Mouse (Mus musculus) liver, embryonic 11.5 days (tissue): ENCODE results near the gene Etfb. TPM values are rescaled to one million over a fixed set of nuclear protein-coding genes. Genes with fewer than 3 reads are reported as not detected.

Experiments
- ATAC-seq: fragments of 200-750 bp; cut with Nextera tagmentation; replicated peaks from 2 replicates; pipeline ENCODE4 v1.8.0; 2017; ENCODE audit warnings: moderate number of reproducible peaks, mild to moderate bottlenecking, moderate TSS enrichment, moderate library complexity; ENCODE audit not compliant: low FRiP score
- DNase-seq: peaks from one replicate; pipeline ENCODE4 v3.0.0-alpha.2; 2017; ENCODE audit warnings: low spot score
- H3K27ac ChIP-seq: fragments of 300-500 bp; sonication (generic); 2 replicates; pipeline ENCODE4 v1.5.1; 2014; ENCODE audit warnings: mild to moderate bottlenecking, low read depth, low read length, control low read depth
- H3K27me3 ChIP-seq: fragments of 300-500 bp; sonication (generic); replicated peaks from 2 replicates; pipeline ENCODE4 v1.6.1; 2014; ENCODE audit warnings: low read length, mixed read lengths; ENCODE audit not compliant: control insufficient read depth, insufficient read depth
- H3K36me3 ChIP-seq: fragments of 300-500 bp; sonication (generic); 2 replicates; pipeline ENCODE4 v1.6.1; 2014; ENCODE audit warnings: mild to moderate bottlenecking, low read length, moderate library complexity, mixed read lengths; ENCODE audit not compliant: control insufficient read depth, insufficient read depth
- H3K4me1 ChIP-seq: fragments of 300-500 bp; sonication (generic); replicated peaks from 2 replicates; pipeline ENCODE4 v1.6.1; 2014; ENCODE audit warnings: low read length, mixed read lengths; ENCODE audit not compliant: control insufficient read depth, insufficient read depth
- H3K4me2 ChIP-seq: fragments of 300-500 bp; sonication (generic); 2 replicates; pipeline ENCODE4 v1.6.1; 2014; ENCODE audit warnings: mild to moderate bottlenecking, control low read depth, moderate library complexity
- H3K4me3 ChIP-seq: fragments of 300-500 bp; sonication (generic); 2 replicates; pipeline ENCODE4 v1.5.1; 2014; ENCODE audit warnings: low read depth, low read length, control low read depth
- H3K9ac ChIP-seq: fragments of 300-500 bp; sonication (generic); 2 replicates; pipeline ENCODE4 v1.6.1; 2014; ENCODE audit warnings: low read depth, low read length, control low read depth
- H3K9me3 ChIP-seq: fragments of 300-500 bp; sonication (generic); 2 replicates; pipeline ENCODE4 v1.6.1; 2016; ENCODE audit warnings: low read length, inconsistent platforms, mixed read lengths; ENCODE audit not compliant: control insufficient read depth
- WGBS: fragments of 180-500 bp; shearing (Covaris S2); extraction: QIAGEN DNeasy Blood & Tissue Kit; methylation state at CpG from one replicate; pipeline ENCODE4 v1.1.7; 2014; 5-methylcytosine and 5-hydroxymethylcytosine counted together
- polyA plus RNA-seq: library from polyadenylated mRNA; unstranded; fragments of >200 nt; fragmentation: Nextera tagmentation; extraction: Ambion mirVana; gene quantifications from 2 replicates; pipeline ENCODE4 v1.2.1, GENCODE M21; 2014

The Etfb gene
- polyA plus RNA-seq, 1 experiment from 2014 or later, result 378 TPM

DNA sequence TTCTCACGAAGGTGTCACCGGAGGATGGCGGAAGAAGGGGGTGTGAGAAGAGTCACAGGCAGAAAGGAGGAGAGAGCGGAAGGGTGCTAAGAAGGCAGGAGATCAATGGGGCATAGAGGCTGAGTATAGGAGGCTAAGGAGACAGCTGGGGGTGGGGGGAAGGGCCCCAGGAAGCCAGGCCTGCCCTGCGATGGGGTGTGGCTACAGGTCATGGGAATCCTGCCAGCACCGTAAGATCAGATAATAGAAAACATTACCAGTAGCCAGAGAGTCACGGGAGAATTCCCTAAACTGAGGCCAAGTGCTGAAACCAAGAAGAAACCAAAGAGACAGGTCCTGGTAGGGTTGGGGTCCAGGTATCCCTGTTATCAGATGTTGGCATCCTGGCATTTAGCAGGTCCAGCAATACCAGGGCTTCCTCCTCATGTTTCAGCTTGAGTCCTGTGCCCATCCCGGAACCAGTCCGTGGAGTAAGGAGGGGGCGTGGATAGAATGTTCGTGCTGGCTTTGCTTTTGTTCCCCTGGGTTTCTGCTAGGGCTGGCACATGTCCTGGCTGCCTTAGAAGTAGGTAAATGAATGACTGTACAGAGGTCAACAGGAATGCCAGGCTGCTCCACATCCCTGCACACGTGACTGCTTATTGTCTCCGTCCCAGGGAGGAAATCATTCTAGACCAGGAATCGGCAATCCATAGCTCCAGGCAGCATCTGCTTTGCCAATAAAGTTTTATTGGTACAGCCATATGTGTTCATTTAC is 9.9 kb downstream of the Etfb start:
- no peak overlapping the region for H3K9ac ChIP-seq
- peaks cover 32% of the 10 kb centered on the region for H3K36me3 ChIP-seq
- H3K27me3 ChIP-seq, result no peaks in the 10 kb centered on the region
- H3K4me1 ChIP-seq, result peaks cover 6% of the 10 kb centered on the region
- ATAC-seq (no peak), DNase-seq (no peak)
- no peaks in the 10 kb centered on the region for H3K9me3 ChIP-seq
- no peak overlapping the region for H3K4me3 ChIP-seq
- H3K4me2 ChIP-seq, result no peak overlapping the region
- 86% methylated on average over 14 of the region's 14 CpGs for WGBS
- no peak overlapping the region for H3K27ac ChIP-seq

DNA sequence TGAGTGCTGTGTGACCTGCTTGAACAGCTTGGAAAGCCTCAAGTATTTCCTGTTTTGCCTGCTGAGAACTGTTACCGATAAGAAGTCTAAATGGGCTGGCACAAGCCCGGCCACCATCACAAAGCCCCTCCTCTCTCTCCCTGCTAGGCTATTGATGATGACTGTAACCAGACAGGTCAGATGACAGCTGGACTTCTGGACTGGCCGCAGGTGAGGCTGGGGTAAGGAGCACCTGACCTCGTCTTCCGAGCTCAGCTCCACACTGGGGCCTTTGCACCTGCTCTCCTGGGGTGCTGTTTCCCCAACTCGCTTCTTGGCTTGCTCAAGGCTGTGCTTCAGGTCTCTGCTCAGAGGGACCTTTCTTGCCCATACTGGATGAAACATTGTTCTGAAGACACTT is 10.5 kb downstream of the Etfb start:
- Histone ChIP-seq H3K27ac (no peak overlapping the region), H3K27me3 (no peaks in the 10 kb centered on the region), H3K9me3 (no peaks in the 10 kb centered on the region), H3K4me2 (no peak overlapping the region), H3K36me3 (peaks cover 32% of the 10 kb centered on the region), H3K4me3 (no peak overlapping the region), H3K4me1 (peaks cover under 1% of the 10 kb centered on the region), H3K9ac (no peak overlapping the region)
- WGBS, result 77% methylated on average over 6 of the region's 6 CpGs
- DNase-seq (no peak), ATAC-seq (no peak)

DNA sequence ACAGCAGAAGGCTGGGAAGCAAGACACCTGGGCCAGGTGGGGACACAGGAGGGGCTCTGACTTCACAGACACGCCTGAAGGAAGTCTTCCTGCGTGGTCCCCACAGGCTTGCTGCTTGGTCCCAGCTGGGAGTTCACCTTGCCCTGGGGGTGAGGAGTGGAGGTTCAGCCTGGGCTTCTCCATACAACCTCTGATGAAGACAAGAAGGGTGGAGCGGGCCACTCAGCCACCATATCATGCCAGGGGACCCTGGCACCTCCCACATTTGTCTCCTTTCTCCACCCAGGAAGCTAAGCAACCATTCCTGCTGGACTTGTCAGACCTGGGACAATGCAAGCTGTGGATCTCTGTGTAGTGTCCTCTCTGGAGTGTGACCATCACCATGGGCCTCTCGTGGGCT is 19.0 kb downstream of the Etfb start, which contains the start of gene Vsig10l:
Gene Vsig10l (plus strand): TSS at position 301 of the 400 bp plus-strand sequence.
- H3K27me3 ChIP-seq, result peaks cover 4% of the 10 kb centered on the region
- no peak within 1 kb of the TSS for H3K27ac ChIP-seq
- H3K9me3 ChIP-seq, result no peaks in the 10 kb centered on the region
- no peaks in the 10 kb centered on the region for H3K36me3 ChIP-seq
- H3K4me3 ChIP-seq, result no peak within 1 kb of the TSS
- DNase-seq (no peak), ATAC-seq (no peak)
- no peak within 1 kb of the TSS for H3K4me2 ChIP-seq
- 63% methylated on average over 4 of the region's 4 CpGs for WGBS
- H3K9ac ChIP-seq, result no peak within 1 kb of the TSS
- peaks cover 3% of the 10 kb centered on the region for H3K4me1 ChIP-seq

DNA sequence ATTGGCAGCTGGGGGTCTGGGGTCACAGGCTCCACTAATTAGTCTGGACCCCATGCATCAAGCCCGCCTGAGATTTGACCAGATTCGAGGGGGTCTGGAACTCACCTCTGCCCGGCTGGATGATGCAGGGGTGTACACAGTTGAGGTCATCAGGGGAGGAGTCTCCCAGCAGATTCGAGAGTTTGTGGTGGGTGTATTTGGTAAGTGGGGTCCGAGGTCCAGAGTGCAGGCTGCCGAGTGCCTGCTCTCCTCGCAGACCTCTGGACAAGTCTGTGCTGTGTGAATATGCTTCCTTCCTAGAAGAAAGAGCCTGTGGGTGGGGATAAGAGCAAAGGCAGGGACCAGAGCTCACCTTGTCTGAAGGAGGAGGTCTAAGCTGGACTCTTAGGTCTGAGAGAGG is 20.1 kb downstream of the Etfb start:
- no peak overlapping the region for H3K27ac ChIP-seq
- no peak overlapping the region for H3K4me3 ChIP-seq
- no peaks in the 10 kb centered on the region for H3K36me3 ChIP-seq
- H3K4me1 ChIP-seq, result peaks cover 3% of the 10 kb centered on the region
- no peak overlapping the region for H3K9ac ChIP-seq
- H3K9me3 ChIP-seq, result no peaks in the 10 kb centered on the region
- no peak for ATAC-seq
- WGBS, result 64% methylated on average over 7 of the region's 7 CpGs
- no peak for DNase-seq
- no peak overlapping the region for H3K4me2 ChIP-seq
- peaks cover 4% of the 10 kb centered on the region for H3K27me3 ChIP-seq

DNA sequence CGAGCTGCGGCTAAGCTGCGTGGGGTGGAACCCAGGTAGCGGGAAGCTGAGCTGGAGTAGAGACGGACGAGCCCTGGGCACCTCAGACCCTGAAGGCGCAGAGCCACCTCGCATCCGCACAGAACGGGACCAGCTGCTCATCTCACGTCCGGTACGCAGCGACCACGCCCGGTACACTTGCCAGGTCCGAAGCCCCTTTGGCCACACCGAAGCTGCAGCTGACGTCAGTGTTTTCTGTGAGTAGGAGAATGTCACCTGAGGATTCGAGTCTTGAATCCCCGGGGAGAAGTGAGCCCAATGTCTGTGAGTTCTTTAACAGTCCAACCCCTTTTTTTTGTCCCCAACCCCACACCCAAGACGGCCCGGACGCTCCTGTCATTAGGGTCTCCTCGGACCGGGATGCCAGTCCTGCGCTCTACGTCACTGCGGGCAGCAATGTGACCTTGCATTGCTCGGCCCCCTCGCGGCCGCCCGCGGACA is 21.0 kb downstream of the Etfb start:
- Histone ChIP-seq H3K27ac (no peak overlapping the region), H3K4me2 (peak overlapping the region; percentile 75), H3K9ac (peak overlapping the region; percentile 70), H3K4me1 (peaks cover 3% of the 10 kb centered on the region), H3K27me3 (peaks cover 4% of the 10 kb centered on the region), H3K9me3 (no peaks in the 10 kb centered on the region), H3K36me3 (no peaks in the 10 kb centered on the region), H3K4me3 (peak overlapping the region; percentile 45)
- WGBS, result 6% methylated on average over 35 of the region's 35 CpGs
- 0 out of 2 replicates have a peak, but pooled peaks have one; percentile 3 for ATAC-seq
- DNase-seq, result no peak

DNA sequence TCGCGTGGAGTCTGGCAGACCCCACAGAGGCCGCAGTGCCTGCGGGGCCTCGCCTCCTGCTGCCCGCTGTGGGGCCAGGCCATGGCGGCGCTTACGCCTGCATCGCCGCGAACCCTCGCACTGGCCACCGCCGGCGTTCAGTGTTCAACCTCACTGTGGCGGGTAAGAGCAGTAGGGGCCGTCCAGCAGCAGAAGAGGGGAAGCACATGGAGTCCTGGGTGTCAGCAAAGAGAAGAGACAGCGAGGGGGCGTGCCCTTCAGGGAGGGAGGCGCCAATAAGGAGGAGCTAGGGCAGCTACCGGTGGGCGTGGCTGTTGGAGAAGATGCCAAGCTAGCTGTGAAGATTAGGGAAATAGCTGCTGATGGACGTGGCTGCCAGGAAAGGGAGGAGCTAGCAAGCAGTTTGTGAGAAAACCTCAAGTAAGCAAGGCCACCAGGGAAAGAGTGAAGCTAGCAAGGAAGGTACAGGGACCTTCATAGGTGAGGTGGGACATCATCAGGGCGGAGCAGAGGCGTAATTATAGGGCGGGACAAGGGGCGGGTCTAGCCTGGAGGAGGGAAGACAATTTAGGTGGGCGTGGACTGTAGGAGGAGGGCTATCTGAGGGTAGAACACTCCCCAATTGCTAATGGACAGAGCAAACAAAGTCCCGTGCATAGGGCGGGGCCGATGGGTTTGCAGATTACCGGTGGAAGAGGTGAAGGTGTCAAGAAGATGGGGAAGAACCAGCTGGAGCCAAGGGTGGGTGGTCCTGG is 21.6 kb downstream of the Etfb start:
- peaks cover 3% of the 10 kb centered on the region for H3K4me1 ChIP-seq
- peak overlapping the region; percentile 75 for H3K4me2 ChIP-seq
- H3K9me3 ChIP-seq, result no peaks in the 10 kb centered on the region
- DNase-seq (peak; percentile 85), ATAC-seq (peak; percentile 88)
- H3K27ac ChIP-seq, result no peak overlapping the region
- H3K27me3 ChIP-seq, result peaks cover 4% of the 10 kb centered on the region
- no peaks in the 10 kb centered on the region for H3K36me3 ChIP-seq
- peak overlapping the region; percentile 70 for H3K9ac ChIP-seq
- 2% methylated on average over 33 of the region's 33 CpGs for WGBS
- peak overlapping the region; percentile 45 for H3K4me3 ChIP-seq

DNA sequence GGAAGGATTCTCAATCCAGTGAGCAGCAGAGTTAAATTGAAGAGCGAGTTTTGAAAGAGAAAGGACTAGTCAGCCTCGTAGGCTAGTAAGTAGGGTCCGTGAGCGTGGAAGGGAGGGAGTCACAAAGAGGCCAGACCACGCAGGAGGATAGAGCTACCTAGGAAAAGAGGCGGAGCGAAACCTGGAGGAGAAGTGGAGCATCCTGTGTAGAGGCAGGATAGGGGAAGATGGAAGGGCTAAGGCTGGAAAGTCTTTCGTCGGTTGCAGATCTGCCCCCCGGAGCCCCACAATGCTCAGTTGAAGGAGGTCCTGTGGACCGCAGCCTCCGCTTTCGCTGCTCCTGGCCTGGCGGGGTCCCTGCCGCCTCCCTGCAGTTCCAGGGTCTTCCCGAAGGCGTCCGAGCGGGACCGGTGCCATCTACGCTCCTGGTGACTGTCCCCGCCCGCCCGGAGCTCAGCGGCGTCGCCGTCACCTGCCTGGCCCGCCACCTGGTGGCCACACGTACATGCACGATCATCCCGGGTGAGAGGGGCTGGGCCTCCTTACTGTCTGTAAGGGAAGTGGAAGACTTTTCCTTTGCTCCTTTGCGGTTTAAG is 22.3 kb downstream of the Etfb start:
- Histone ChIP-seq H3K4me1 (peaks cover 3% of the 10 kb centered on the region), H3K4me3 (peak overlapping the region; percentile 45), H3K4me2 (peak overlapping the region; percentile 75), H3K36me3 (no peaks in the 10 kb centered on the region), H3K9ac (peak overlapping the region; percentile 52; the same call in 1 of the 2 replicates), H3K9me3 (no peaks in the 10 kb centered on the region), H3K27ac (no peak overlapping the region), H3K27me3 (peaks cover 4% of the 10 kb centered on the region)
- under 1% methylated on average over 30 of the region's 33 CpGs for WGBS
- ATAC-seq, result peak; percentile 65
- peak; percentile 83 for DNase-seq

DNA sequence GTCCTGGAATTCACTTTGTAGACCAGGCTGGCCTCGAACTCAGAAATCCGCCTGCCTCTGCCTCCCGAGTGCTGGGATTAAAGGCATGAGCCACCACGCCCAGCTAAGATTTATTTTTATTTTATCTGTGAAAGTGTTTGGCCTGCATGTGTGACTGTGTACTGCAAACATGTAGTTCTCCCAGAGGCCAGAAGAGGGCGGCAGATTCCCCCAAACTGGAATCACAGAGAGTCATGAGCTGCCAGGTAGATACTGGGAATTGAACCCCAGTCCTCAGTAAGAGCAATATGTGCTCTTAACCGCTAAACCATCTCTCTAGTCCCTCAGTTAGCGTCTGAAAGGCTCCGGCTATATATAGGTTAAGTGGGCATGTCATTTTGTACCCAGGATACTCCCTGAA is 26.5 kb downstream of the Etfb start:
- Histone ChIP-seq H3K4me3 (no peak overlapping the region), H3K27me3 (peaks cover 15% of the 10 kb centered on the region), H3K9me3 (no peaks in the 10 kb centered on the region), H3K36me3 (no peaks in the 10 kb centered on the region), H3K4me1 (no peaks in the 10 kb centered on the region; the same call in 1 of the 2 replicates), H3K4me2 (no peak overlapping the region), H3K9ac (no peak overlapping the region), H3K27ac (no peak overlapping the region)
- DNase-seq, result no peak
- 37% methylated on average over 8 of the region's 8 CpGs for WGBS
- ATAC-seq, result no peak
